Mouse (Mus musculus): Measurements from ENCODE around the gene Tnfrsf17.
"Not testable (repeated sequence)": the region's sequence is repeated elsewhere in the genome, so short reads cannot be mapped to it uniquely, and the experiment has no call there.

The Tnfrsf17 gene

GRCm38 (mm10) chr16:11343292-11343815 lies 29.7 kb downstream of the Tnfrsf17 start:
- DNase-seq (ENCODE audit: low spot score): no peak

- no peak for DNase-seq (ENCODE audit: low spot score)
Measured at GRCm38 (mm10) chr16:11351903-11352302, 38.3 kb downstream of the Tnfrsf17 start.

GRCm38 (mm10) chr16:11359173-11359572 lies 45.6 kb downstream of the Tnfrsf17 start:
- no peak for DNase-seq (ENCODE audit: low spot score)

GRCm38 (mm10) chr16:11359919-11360318 lies 46.3 kb downstream of the Tnfrsf17 start:
- DNase-seq (ENCODE audit: low spot score): no peak

- not testable (repeated sequence) for DNase-seq (ENCODE audit: low spot score)
Measured at GRCm38 (mm10) chr16:11360576-11360975, 47.0 kb downstream of the Tnfrsf17 start.

- no peak for DNase-seq (ENCODE audit: low spot score)
Measured at GRCm38 (mm10) chr16:11365626-11366025, 52.0 kb downstream of the Tnfrsf17 start.

GRCm38 (mm10) chr16:11366851-11367250 lies 53.2 kb downstream of the Tnfrsf17 start:
- no peak for DNase-seq (ENCODE audit: low spot score)

- no peak for DNase-seq (ENCODE audit: low spot score)
Measured at GRCm38 (mm10) chr16:11368412-11368811, 54.8 kb downstream of the Tnfrsf17 start.

- no peak for DNase-seq (ENCODE audit: low spot score)
Measured at GRCm38 (mm10) chr16:11369162-11369561, 55.5 kb downstream of the Tnfrsf17 start.

- DNase-seq (ENCODE audit: low spot score): no peak
Measured at GRCm38 (mm10) chr16:11369642-11370041, 56.0 kb downstream of the Tnfrsf17 start.
